Mouse (Mus musculus) embryo, embryonic 10 days (tissue): ENCODE results near the gene Cfap43.
A peak's percentile ranks its signal among the peaks of the same experiment; 100 is the strongest.

Source experiments
- DNase-seq: peaks from one replicate; pipeline ENCODE4 v3.0.0-alpha.2; 2015; ENCODE audit warnings: low spot score

The Cfap43 gene

GRCm38 (mm10) chr19:47915251-47915650, 3.8 kb downstream of the Cfap43 start:
- no peak for DNase-seq

- DNase-seq: no peak
Measured at GRCm38 (mm10) chr19:47914191-47914590, 4.9 kb downstream of the Cfap43 start.

DNA sequence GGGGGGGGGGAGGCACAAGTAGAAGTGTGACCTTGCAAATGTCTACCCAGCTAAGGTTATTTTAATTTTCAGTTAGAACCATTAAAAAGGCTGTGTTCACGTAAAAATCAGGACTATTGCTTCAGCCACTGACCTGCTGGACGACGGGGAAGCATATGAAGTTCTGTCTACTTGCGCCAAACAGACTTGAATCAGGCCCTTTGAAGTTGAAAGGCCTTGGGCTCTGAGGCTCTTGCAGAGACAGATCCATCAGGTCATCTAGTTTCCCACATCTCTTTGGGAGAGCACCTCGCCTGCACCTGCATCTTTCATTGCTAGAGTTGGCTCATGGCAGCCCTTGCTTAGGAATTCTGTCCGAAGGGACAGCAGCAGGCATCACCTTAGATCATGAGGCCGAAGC, 5.7 kb downstream of the Cfap43 start:
- DNase-seq: no peak

- DNase-seq: no peak
Measured at GRCm38 (mm10) chr19:47910751-47911150, 8.3 kb downstream of the Cfap43 start.

- DNase-seq: no peak
Measured at GRCm38 (mm10) chr19:47910117-47910618, 8.9 kb downstream of the Cfap43 start.

DNA sequence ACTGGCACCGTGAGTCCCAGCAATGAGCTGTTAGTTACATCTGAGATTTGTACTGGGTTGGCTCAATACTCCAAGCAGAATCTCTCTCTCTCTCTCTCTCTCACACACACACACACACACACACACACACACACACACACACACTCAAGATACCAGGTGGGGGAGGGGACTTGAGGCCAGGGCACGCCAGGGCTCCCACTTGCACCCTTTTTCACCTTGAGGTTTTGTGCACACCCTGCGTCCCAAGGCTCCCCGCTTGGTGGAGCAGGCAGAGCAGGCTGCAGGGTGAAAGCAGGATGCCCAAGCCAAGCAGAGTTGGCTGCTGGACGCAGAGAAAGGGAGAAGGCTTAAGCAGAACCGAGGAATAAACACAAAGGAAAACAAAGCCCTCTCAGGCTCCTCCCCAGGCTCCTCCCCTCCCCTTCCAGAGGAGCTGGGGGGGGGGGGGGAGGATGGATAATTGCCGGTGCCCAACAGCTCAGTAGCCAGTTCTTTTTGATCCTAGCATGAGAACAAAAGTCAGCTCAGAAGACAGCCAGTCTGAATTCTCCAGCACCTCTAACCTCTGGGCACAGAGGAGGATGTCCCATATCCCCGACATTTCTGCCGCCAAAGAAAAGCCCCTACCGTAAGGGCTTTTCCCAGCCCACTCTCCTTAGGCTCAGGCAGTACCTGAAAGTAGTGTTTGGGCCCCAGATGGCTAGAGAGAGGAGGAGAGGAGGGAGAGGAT, 9.5 kb downstream of the Cfap43 start:
- peak; percentile 51 for DNase-seq

GRCm38 (mm10) chr19:47908961-47909371, 10.1 kb downstream of the Cfap43 start:
- DNase-seq: no peak

DNA sequence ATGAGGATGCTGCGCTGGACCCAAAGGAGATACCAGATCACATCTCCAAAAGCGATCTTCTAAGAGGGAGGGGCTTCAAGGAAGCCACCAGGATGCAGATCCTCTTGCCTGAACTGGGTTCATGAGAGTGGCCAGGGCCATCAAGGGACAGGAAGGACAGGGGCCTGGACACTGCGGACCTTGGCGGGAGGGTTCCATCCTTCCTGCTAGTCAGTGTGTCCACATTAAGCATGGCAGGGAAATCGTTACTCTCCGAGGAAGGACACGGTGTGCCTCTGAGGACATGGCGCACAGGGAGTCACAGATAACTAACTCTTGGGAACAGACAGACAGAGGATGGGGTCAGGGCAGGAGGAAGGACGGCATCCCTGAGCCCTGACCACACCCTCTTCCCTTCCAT, 11.5 kb downstream of the Cfap43 start:
- DNase-seq: no peak

DNA sequence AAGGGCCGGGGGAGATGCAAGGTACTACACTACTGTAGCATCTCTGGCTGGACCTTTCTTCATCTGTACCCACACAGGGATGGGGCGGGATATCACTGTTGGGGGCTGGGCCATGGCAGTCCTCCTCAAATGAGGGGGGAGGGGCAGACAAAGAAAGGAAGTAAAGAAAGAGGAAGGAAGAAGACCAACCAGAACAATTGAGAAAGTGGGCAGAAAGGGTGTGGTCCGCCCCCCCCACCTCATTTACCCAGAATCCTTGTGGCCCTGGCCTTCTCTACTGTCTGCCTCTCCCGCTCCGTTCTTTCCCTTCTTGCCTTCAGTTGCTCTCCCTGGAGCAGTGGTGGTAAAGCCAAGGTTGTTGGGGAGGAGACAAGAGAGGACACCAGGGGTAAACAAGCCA, 13.5 kb downstream of the Cfap43 start:
- no peak for DNase-seq

DNA sequence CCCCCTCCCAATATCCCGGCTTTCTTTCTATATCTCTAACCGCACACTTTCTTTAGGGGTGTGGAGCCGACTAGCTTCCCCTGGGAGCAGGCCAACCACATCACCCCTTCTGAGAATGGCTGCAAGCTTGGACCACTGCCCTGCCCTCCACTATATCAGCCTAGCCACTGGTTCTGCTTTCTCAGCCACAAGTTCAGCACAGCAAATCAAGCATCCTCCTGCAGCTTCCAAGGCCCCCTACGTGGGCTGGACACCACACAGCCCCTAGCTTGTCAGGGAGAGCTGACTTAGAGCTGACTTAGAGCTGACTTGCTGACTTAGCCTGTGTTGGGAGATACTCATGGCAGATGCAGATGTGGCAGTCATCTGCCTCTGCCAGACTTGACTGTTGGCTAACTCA, 14.0 kb downstream of the Cfap43 start:
- no peak for DNase-seq

DNA sequence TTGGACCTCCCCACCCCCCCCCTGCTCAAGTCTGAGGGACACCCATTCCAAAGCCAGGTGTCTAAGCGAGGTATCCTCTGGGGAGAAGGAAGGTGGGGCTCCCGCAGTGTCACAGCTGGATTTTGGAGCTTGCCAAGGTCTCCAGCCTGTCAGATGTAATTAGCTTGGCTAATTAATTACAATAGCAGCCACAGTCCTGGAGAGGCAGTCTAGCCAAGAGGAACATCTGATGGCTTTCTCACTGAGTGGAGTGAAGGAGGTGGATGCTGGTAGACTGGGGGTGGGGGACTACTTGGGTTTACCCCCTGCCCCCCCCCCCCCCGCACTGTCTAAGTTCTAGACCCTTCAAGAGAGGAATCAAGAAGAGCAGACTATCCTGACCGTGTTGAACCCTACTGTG, 15.4 kb downstream of the Cfap43 start:
- DNase-seq: no peak

GRCm38 (mm10) chr19:47902316-47903201, 16.5 kb downstream of the Cfap43 start:
- DNase-seq: no peak

GRCm38 (mm10) chr19:47900558-47900957, 18.5 kb downstream of the Cfap43 start:
- no peak for DNase-seq

GRCm38 (mm10) chr19:47900012-47900411, 19.1 kb downstream of the Cfap43 start:
- DNase-seq: no peak

- DNase-seq: no peak
Measured at GRCm38 (mm10) chr19:47898472-47899079, 20.5 kb downstream of the Cfap43 start.

DNA sequence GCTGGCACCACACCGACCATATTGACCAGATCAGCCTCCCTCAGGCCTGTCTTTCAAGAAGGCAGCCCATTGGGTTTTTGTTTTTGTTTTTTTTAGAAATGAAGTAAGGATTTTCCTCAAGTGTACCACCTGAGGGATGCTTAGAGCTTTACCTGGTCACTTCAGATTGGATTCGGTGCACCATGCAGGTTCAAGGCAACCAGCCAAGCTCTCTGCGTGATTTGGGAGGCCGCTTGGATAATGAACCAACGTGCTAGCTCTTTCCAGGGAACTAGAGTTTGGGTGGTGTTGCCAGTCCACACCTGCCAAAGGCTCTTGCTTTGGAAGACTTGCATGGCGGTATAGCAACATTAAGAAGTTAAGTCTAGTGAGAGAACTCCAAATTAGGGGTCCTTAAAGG, 26.0 kb downstream of the Cfap43 start:
- DNase-seq: no peak

- DNase-seq: no peak
Measured at GRCm38 (mm10) chr19:47891562-47892312, 27.4 kb downstream of the Cfap43 start.

GRCm38 (mm10) chr19:47890489-47891130, 28.5 kb downstream of the Cfap43 start:
- no peak for DNase-seq

- DNase-seq: no peak
Measured at GRCm38 (mm10) chr19:47888037-47888436, 31.1 kb downstream of the Cfap43 start.

DNA sequence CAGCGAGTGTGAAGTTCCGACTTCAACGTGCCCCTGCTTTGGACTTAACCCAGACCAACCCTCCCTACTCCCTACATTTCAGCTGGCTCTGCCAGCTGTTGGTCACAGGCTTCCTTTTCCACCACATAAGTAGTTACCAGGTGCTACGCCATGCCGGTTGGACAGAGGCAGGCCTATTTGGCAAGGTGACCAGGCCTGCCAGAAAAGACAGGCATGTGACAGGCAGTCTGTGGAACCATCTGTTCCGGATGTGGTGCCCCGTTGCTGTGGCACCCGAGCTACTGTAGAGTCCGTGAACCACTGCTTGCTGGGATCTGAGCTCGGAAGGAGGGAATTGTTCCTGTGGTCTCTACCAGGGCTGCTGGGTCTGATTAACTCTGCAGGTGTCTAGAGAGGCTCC, 31.7 kb downstream of the Cfap43 start:
- no peak for DNase-seq

DNA sequence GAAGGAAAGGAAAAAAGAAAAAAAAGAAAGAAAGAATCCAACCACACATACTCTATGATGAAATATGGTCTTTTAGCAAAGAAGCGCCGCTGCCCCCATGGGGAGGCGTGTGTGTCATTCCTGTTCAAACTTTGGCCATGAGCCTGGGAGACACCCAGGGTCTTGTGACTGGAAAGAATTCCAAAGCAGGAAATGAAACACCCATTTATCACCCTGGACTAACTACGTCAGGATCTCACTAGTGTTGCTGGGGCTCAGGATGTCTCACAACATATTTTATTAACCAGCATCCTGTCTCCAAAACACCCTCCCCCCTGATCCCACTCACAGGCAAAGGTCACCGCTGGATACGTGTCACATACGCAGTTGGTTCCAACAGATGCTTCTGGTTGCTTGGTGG, 32.5 kb downstream of the Cfap43 start:
- DNase-seq: no peak
